Mouse (Mus musculus) kidney, adult 11 months (tissue): ENCODE data around the gene Pnkp.
A peak's percentile ranks its signal among the peaks of the same experiment; 100 is the strongest.
"Not testable (repeated sequence)": the region's sequence is repeated elsewhere in the genome, so short reads cannot be mapped to it uniquely, and the experiment has no call there.

ENCODE experiments used
- DNase-seq: peaks from one replicate; pipeline ENCODE4 v3.0.0; 2022

The Pnkp gene

GRCm38 (mm10) chr7:44871181-44871580, 14.2 kb downstream of the Pnkp start:
- peak; percentile 4 for DNase-seq

- DNase-seq, result not testable (repeated sequence)
Observed at GRCm38 (mm10) chr7:44871774-44872173, 14.8 kb downstream of the Pnkp start.

GRCm38 (mm10) chr7:44877833-44878232, 20.9 kb downstream of the Pnkp start:
- DNase-seq, result no peak

GRCm38 (mm10) chr7:44883036-44883435, 26.1 kb downstream of the Pnkp start:
- DNase-seq, result no peak

GRCm38 (mm10) chr7:44884637-44885036, 27.7 kb downstream of the Pnkp start:
- DNase-seq, result no peak

- DNase-seq, result no peak
Observed at GRCm38 (mm10) chr7:44886964-44887363, 30.0 kb downstream of the Pnkp start.

GRCm38 (mm10) chr7:44888256-44889105, 31.5 kb downstream of the Pnkp start:
- no peak for DNase-seq

GRCm38 (mm10) chr7:44890180-44890579, 33.2 kb downstream of the Pnkp start:
- DNase-seq, result no peak

- DNase-seq, result no peak
Observed at GRCm38 (mm10) chr7:44890737-44891136, 33.8 kb downstream of the Pnkp start.

- DNase-seq, result no peak
Observed at GRCm38 (mm10) chr7:44891611-44892010, 34.7 kb downstream of the Pnkp start.

- peak; percentile 97 for DNase-seq
Observed at GRCm38 (mm10) chr7:44892276-44892921, 35.5 kb downstream of the Pnkp start, which contains the start of gene Med25. Gene Med25 (minus strand): TSS chr7:44892712.

- DNase-seq, result no peak
Observed at GRCm38 (mm10) chr7:44893197-44893596, 36.3 kb downstream of the Pnkp start.

- no peak for DNase-seq
Observed at GRCm38 (mm10) chr7:44894175-44894574, 37.2 kb downstream of the Pnkp start.

GRCm38 (mm10) chr7:44895206-44895592, 38.3 kb downstream of the Pnkp start:
- DNase-seq, result no peak

- peak; percentile 92 for DNase-seq
Observed at GRCm38 (mm10) chr7:44895593-44896434, 38.9 kb downstream of the Pnkp start, which contains the start of gene Fuz. Gene Fuz (plus strand): TSS chr7:44896079.

GRCm38 (mm10) chr7:44896499-44896898, 39.6 kb downstream of the Pnkp start:
- DNase-seq, result no peak

- peak; percentile 72 for DNase-seq
Observed at GRCm38 (mm10) chr7:44898607-44899006, 41.7 kb downstream of the Pnkp start.

GRCm38 (mm10) chr7:44900632-44901031, 43.7 kb downstream of the Pnkp start:
- DNase-seq, result no peak

- no peak for DNase-seq
Observed at GRCm38 (mm10) chr7:44901230-44901722, 44.3 kb downstream of the Pnkp start.

- DNase-seq, result no peak
Observed at GRCm38 (mm10) chr7:44905430-44905829, 48.5 kb downstream of the Pnkp start.

- no peak for DNase-seq
Observed at GRCm38 (mm10) chr7:44908706-44909476, 52.0 kb downstream of the Pnkp start.
